Mouse (Mus musculus) layer of hippocampus, adult 9-10 months (tissue): ENCODE measurements around the gene Htr5a.

Experiments
- DNase-seq: peaks from one replicate; pipeline ENCODE4 v3.0.0; 2022; ENCODE audit warnings: low spot score

Htr5a gene

DNA sequence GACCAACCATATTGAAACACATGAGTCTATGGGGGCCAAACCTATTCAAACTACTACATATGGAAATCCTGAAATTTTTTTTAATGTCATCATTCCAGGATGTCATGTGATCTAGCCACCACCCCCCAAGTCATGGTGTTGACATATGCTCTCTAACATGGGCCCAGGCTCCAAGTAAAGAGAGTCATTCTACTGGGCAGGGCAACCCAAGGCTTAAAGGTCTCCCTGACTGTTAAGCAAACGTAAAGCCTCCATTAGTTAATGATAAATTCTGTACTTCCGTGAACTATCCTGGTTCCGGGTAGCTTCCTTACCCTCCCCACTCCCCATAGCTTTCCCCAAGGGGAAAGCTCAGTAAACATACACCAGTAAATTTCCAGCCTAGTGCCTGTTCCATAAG, 46.1 kb downstream of the Htr5a start:
- no peak for DNase-seq

GRCm38 (mm10) chr5:27895961-27896360, 54.0 kb downstream of the Htr5a start:
- no peak for DNase-seq

GRCm38 (mm10) chr5:27899756-27900155, 57.8 kb downstream of the Htr5a start:
- DNase-seq: no peak

DNA sequence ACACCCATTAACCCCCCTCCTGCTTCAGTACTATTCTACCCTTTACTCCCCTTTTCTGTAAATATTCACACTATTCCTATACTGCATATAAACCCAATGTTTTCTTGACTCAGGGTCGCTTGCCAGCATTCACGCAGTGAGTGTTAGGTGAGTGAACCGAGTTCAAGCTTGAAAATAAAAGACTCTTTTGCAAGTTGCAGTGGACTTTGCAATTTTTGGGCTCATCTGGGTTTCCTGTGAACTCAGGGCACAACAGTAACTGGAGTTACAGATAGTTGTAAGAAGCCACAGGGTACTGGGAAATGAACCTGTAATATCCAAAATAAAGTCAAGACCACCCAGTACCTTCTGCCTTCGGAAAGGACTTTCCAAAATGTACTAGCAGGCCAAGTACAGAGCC, 58.2 kb downstream of the Htr5a start:
- no peak for DNase-seq
